Mouse (Mus musculus) ES-Bruce4 (cell line): ENCODE data around the gene Acsl5.

ENCODE experiments used
- CTCF ChIP-seq: IDR thresholded peaks from one replicate; pipeline ENCODE4 v1.8.1; 2011; ENCODE audit warnings: low read depth, low read length
- EP300 ChIP-seq: IDR thresholded peaks from 2 replicates; pipeline ENCODE4 v1.6.1; 2011; ENCODE audit warnings: low read depth, low read length; ENCODE audit not compliant: insufficient read depth
- POLR2A ChIP-seq: IDR thresholded peaks from one replicate; pipeline ENCODE4 v1.8.1; 2011; ENCODE audit warnings: low read length; ENCODE audit not compliant: insufficient read depth

DNA sequence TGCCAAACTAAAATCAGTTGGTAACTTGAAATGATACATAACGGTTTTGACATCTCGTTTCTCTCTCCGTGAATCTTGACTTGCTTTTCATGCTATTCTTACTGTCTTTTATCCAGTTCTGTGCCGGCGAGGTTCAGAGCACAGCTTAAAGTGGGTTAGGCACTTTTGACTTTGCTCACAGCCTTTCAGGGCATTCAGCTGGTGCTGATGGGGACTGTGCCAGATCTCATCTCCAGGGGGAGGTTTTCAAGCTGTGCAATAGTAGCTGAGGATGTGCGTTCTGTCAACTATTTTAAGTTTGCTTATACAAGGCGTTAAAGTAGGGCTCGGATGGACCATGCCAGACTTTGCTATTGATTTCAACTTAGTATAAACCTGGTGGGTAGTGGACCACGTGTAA is 85.3 kb downstream of the Acsl5 start:
- no peak for TF ChIP-seq POLR2A
- no peak for TF ChIP-seq CTCF
- no peak for TF ChIP-seq EP300
